Mouse (Mus musculus) thymus, adult 2 months (tissue): Measurements from ENCODE around the gene Mfsd4b5.

ENCODE experiments used
- CTCF ChIP-seq: fragments of 200-500 bp; IDR thresholded peaks from 2 replicates; pipeline ENCODE4 v1.5.1; 2012; ENCODE audit warnings: mild to moderate bottlenecking, control low read depth, low read length, moderate library complexity, borderline replicate concordance; ENCODE audit not compliant: control insufficient read depth, poor library complexity, insufficient read depth; ENCODE audit errors: extremely low read depth
- POLR2A ChIP-seq: fragments of 200-500 bp; IDR thresholded peaks from 2 replicates; pipeline ENCODE4 v1.6.1; 2012; ENCODE audit warnings: mild to moderate bottlenecking, low read length, control low read depth, moderate library complexity; ENCODE audit not compliant: control insufficient read depth, poor library complexity, insufficient read depth; ENCODE audit errors: extremely low read depth

DNA sequence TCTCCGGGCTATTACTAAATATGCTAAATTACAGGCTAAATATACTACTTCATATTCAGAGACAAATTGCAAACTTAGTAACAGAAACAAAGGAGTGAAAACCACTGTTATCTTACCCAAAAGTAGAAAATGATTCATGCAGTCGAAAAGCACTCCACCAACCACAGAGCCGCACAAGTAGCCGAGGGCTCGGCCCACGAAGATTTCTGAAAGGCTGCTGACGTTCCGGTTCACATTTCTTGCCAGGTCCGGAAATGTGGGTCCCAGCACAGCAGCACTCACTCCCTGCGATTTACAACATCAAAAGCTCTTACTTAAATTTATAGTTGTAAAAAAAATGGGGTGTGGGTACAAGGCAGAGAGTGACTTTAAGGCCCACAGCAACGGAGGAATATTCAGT is 11.5 kb downstream of the Mfsd4b5 start:
- TF ChIP-seq POLR2A (no peak), CTCF (no peak)
